In genomic region chr2:164070142-164070764, GRCm38 (mm10) we compare ENCODE assay signal across 8 mouse cellular contexts. TPM values are rescaled to one million over a fixed set of nuclear protein-coding genes. Genes with fewer than 3 reads are reported as not detected.
DNase-seq lines count a peak whose midpoint lies in the region; ATAC-seq and TF ChIP-seq lines count a peak whose summit lies in the region.

Stk4 (plus strand) TSS chr2:164070322.

- no peak within 1 kb of the TSS for H3K27ac ChIP-seq in ES-Bruce4 (ENCODE audit: insufficient read depth, low read length)
- peak within 1 kb of the TSS; percentile 91 for H3K27ac ChIP-seq in embryonic facial prominence, embryonic 12.5 days
- peak within 1 kb of the TSS; percentile 85 for H3K27ac ChIP-seq in heart, postnatal 0 days (ENCODE audit: low read depth)
- H3K27ac ChIP-seq in left cerebral cortex, adult 2 months, result peak within 1 kb of the TSS; percentile 88
- peak within 1 kb of the TSS; percentile 83 for H3K27ac ChIP-seq in midbrain, embryonic 13.5 days

- no peaks in the 10 kb centered on the region for H3K9me3 ChIP-seq in ES-Bruce4 (replicated peaks; ENCODE audit: control insufficient read depth, insufficient read depth, low read length, poor library complexity, severe bottlenecking)
- H3K9me3 ChIP-seq in embryonic facial prominence, embryonic 12.5 days, result no peaks in the 10 kb centered on the region
- H3K9me3 ChIP-seq in heart, postnatal 0 days (replicated peaks; ENCODE audit: control insufficient read depth, low read length), result no peaks in the 10 kb centered on the region
- no peaks in the 10 kb centered on the region for H3K9me3 ChIP-seq in midbrain, embryonic 13.5 days

- H3K4me1 ChIP-seq in ES-Bruce4 (ENCODE audit: control insufficient read depth, insufficient read depth, low read length), result no peaks in the 10 kb centered on the region
- peaks cover 26% of the 10 kb centered on the region for H3K4me1 ChIP-seq in embryonic facial prominence, embryonic 12.5 days
- peaks cover 13% of the 10 kb centered on the region for H3K4me1 ChIP-seq in heart, postnatal 0 days (ENCODE audit: control insufficient read depth, insufficient read depth)
- H3K4me1 ChIP-seq in midbrain, embryonic 13.5 days (replicated peaks), result peaks cover 32% of the 10 kb centered on the region

- DNase-seq in heart, adult 11 months, result peak; percentile 93
- no peak for DNase-seq in heart, adult 9 months (ENCODE audit: low spot score in 2 of 2)
- DNase-seq in heart, postnatal 0 days (ENCODE audit: low spot score), result no peak
- DNase-seq in left cerebral cortex, adult 2 months (ENCODE audit: extremely low spot score in 1 of 2, low spot score in 2 of 2), result no peak
- DNase-seq in cerebellum, adult 9-10 months, result no peak

- no peak for TF ChIP-seq EP300 in ES-Bruce4 (IDR thresholded peaks at IDR 0.05; ENCODE audit: insufficient read depth, low read depth, low read length)
- no peak for TF ChIP-seq EP300 in heart, postnatal 0 days (IDR thresholded peaks at IDR 0.05; ENCODE audit: low read depth)

- intact Hi-C loops in left cerebral cortex, adult 2 months (cut with DNase I), result no loop called here

- under 1% methylated on average over 45 of the region's 45 CpGs for WGBS in embryonic facial prominence, embryonic 12.5 days
- under 1% methylated on average over 44 of the region's 45 CpGs for WGBS in heart, postnatal 0 days
- WGBS in midbrain, embryonic 13.5 days, result under 1% methylated on average over 40 of the region's 45 CpGs

- peak within 1 kb of the TSS; percentile 83 for H3K9ac ChIP-seq in ES-Bruce4 (ENCODE audit: low read depth, poor library complexity, severe bottlenecking)
- H3K9ac ChIP-seq in embryonic facial prominence, embryonic 12.5 days, result peak within 1 kb of the TSS; percentile 87
- H3K9ac ChIP-seq in heart, postnatal 0 days (replicated peaks; ENCODE audit: low read depth, low read length), result peak within 1 kb of the TSS; percentile 91
- peak within 1 kb of the TSS; percentile 86 for H3K9ac ChIP-seq in midbrain, embryonic 13.5 days (replicated peaks)

- ATAC-seq in embryonic facial prominence, embryonic 12.5 days (ENCODE audit: insufficient number of reproducible peaks, insufficient read depth, low FRiP score, low TSS enrichment), result peak; percentile 11
- ATAC-seq in heart, postnatal 0 days (ENCODE audit: insufficient read depth, low read depth), result peak; percentile 37
- ATAC-seq in midbrain, embryonic 13.5 days, result peak; percentile 53

- peaks cover 12% of the 10 kb centered on the region for H3K36me3 ChIP-seq in ES-Bruce4 (ENCODE audit: control insufficient read depth, insufficient read depth, low read length, poor library complexity, severe bottlenecking)
- H3K36me3 ChIP-seq in embryonic facial prominence, embryonic 12.5 days, result peaks cover 12% of the 10 kb centered on the region
- peaks cover 11% of the 10 kb centered on the region for H3K36me3 ChIP-seq in heart, postnatal 0 days (replicated peaks; ENCODE audit: control insufficient read depth, insufficient read depth, low read length)
- peaks cover 11% of the 10 kb centered on the region for H3K36me3 ChIP-seq in midbrain, embryonic 13.5 days

- peak within 1 kb of the TSS; percentile 81 for H3K4me3 ChIP-seq in ES-Bruce4 (ENCODE audit: low read depth, low read length)
- H3K4me3 ChIP-seq in embryonic facial prominence, embryonic 12.5 days, result peak within 1 kb of the TSS; percentile 96
- peak within 1 kb of the TSS; percentile 88 for H3K4me3 ChIP-seq in heart, postnatal 0 days (ENCODE audit: low read depth, low read length)
- H3K4me3 ChIP-seq in left cerebral cortex, adult 2 months, result peak within 1 kb of the TSS; percentile 82
- H3K4me3 ChIP-seq in midbrain, embryonic 13.5 days (replicated peaks), result peak within 1 kb of the TSS; percentile 87

- TF ChIP-seq POLR2A in ES-Bruce4 (IDR thresholded peaks at IDR 0.05; ENCODE audit: insufficient read depth, low read length), result no peak

- TF ChIP-seq CTCF in ES-Bruce4 (IDR thresholded peaks at IDR 0.05; ENCODE audit: low read depth, low read length), result no peak
- TF ChIP-seq CTCF in heart, postnatal 0 days (IDR thresholded peaks at IDR 0.05; ENCODE audit: low read depth), result no peak
- no peak for TF ChIP-seq CTCF in left cerebral cortex, adult 2 months (IDR thresholded peaks at IDR 0.05)

- peak within 1 kb of the TSS; percentile 86 for H3K4me2 ChIP-seq in embryonic facial prominence, embryonic 12.5 days (replicated peaks)
- peak within 1 kb of the TSS; percentile 95 for H3K4me2 ChIP-seq in heart, postnatal 0 days (ENCODE audit: low read depth, low read length)
- peak within 1 kb of the TSS; percentile 66 for H3K4me2 ChIP-seq in midbrain, embryonic 13.5 days (replicated peaks)

- no peaks in the 10 kb centered on the region for H3K27me3 ChIP-seq in ES-Bruce4 (ENCODE audit: control insufficient read depth, insufficient read depth, low read length, poor library complexity, severe bottlenecking)
- H3K27me3 ChIP-seq in embryonic facial prominence, embryonic 12.5 days, result no peaks in the 10 kb centered on the region
- no peaks in the 10 kb centered on the region for H3K27me3 ChIP-seq in heart, postnatal 0 days (ENCODE audit: control insufficient read depth, insufficient read depth, low read length)
- H3K27me3 ChIP-seq in midbrain, embryonic 13.5 days, result no peaks in the 10 kb centered on the region

RNA-seq across cellular contexts. Expression of gene Stk4, which starts in this region (rescaled TPM):
- polyA plus RNA-seq in ES-Bruce4 (2011; ENCODE audit: insufficient read depth, insufficient read length, low read depth, missing spikeins), result 59.9 and 74.8 TPM in 2 replicates
- 24.2 and 25.4 TPM in 2 replicates for polyA plus RNA-seq in embryonic facial prominence, embryonic 12.5 days (2016; fragmentation: Nextera tagmentation; extraction: Ambion mirVana)
- total RNA-seq in heart, postnatal 0 days (2014; rRNA removed; ENCODE audit: low replicate concordance), result 16.6 and 19.4 TPM in 2 replicates
- polyA plus RNA-seq in heart, postnatal 0 days (2015; fragmentation: Nextera tagmentation; extraction: Ambion mirVana), result 8.6 TPM in 2 replicates
- 10 to 100 TPM; 32.4 to 41.9 TPM for total RNA-seq in left cerebral cortex, adult 2 months (2021)
- polyA plus RNA-seq in midbrain, embryonic 13.5 days (2015; fragmentation: Nextera tagmentation; extraction: Ambion mirVana), result 27.0 and 28.3 TPM in 2 replicates
